Mouse (Mus musculus): ENCODE measurements at regions not wholly inside any gene's neighbourhood (a gene's known extent, or its start where the extent isn't known, plus 50 kb on each side); places are given as distances from the start of the nearest gene placed in this dataset.

DNA sequence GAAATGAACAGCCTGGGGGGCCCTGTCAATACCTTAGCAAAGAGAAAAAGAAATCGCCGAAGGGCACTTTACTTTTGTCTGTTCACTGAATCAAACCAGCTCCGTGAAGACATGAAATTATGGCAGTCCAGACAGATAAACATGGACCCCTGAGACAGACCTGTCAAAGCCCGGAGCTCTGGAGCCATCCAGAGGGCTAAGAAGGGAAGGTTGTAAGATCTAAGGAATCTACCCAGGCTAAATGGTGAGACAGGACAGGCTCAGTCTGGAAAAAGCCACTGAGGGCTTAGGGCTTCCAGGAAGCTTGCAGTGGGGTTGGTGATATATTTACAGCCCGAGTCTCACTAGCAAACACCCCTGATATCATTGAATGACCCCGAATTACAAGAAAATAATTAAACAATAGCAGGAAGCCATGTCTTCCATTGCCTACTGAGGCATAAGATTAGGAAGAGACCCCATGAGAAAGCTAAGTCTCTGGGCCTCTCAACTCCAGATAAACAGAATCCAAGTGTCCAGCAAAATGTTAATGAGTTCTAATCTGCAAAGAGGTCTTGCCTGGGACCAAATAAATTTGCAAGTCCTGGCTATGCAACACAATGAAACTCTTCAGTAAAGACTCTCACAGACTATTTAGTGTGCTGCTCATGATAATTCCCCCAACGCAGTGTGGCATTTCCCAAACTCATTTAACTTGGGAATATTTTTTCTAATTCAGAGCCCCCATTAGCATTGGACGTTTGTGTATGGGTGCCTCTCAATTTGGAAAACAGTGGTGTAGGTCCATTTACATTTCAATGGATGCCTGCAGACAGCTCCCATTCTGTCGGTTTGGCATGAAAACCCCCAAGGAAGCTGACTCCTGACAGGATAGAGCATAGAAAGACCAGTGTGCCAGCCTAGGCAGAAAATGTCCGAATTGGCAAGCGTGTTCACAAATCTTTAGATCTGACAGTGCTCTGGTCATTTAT, 89.8 kb downstream of the Pabpc6 start:
- no peaks in the 10 kb centered on the region for H3K9me3 ChIP-seq (replicated peaks; ENCODE audit: control insufficient read depth, low read length)
- no peak overlapping the region; the same call in 1 of the 2 replicates for H3K27ac ChIP-seq (ENCODE audit: low read depth, low read length)
- 10% methylated on average over 11 of the region's 11 CpGs for WGBS
- DNase-seq (ENCODE audit: low spot score) (peak; percentile 93), ATAC-seq (peak; percentile 93)
- no peaks in the 10 kb centered on the region for H3K36me3 ChIP-seq (ENCODE audit: control insufficient read depth, insufficient read depth, low read length)
- H3K4me3 ChIP-seq (ENCODE audit: low read depth, low read length), result no peak overlapping the region
- H3K4me1 ChIP-seq (ENCODE audit: control insufficient read depth, insufficient read depth, low read length), result peaks cover 14% of the 10 kb centered on the region; the same call in 1 of the 2 replicates
- H3K27me3 ChIP-seq (replicated peaks; ENCODE audit: control insufficient read depth, insufficient read depth, low read length), result no peaks in the 10 kb centered on the region
- H3K4me2 ChIP-seq (ENCODE audit: low read length), result no peak overlapping the region
- H3K9ac ChIP-seq (ENCODE audit: low read length), result no peak overlapping the region

DNA sequence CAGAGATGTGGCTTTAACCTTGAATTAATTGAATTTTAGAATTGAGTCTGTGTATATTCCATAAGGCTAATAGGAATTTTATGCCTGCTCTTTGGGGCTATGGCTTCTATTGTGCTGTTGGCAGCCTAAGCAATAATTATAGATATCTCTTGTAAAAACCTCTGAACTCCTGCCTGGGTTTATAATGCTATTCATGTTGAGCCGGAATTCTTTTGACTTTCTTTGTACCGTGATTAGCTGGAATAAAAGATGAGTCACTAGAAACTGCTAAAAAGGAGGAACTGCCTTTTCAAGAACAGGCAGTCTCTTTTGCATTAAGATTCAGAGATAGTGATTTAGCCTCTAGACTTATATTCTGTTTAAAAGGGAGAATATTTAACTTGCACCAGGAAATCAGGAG, 71.4 kb downstream of the Pabpc6 start:
- no peak overlapping the region for H3K4me3 ChIP-seq (ENCODE audit: low read depth, low read length)
- WGBS, result 31% methylated on average over 2 of the region's 2 CpGs
- H3K4me1 ChIP-seq (ENCODE audit: control insufficient read depth, insufficient read depth, low read length), result no peaks in the 10 kb centered on the region
- H3K36me3 ChIP-seq (ENCODE audit: control insufficient read depth, insufficient read depth, low read length), result no peaks in the 10 kb centered on the region
- ATAC-seq, result no peak
- no peak overlapping the region for H3K9ac ChIP-seq (ENCODE audit: low read length)
- H3K27ac ChIP-seq (ENCODE audit: low read depth, low read length), result no peak overlapping the region
- no peaks in the 10 kb centered on the region for H3K27me3 ChIP-seq (replicated peaks; ENCODE audit: control insufficient read depth, insufficient read depth, low read length)
- no peak overlapping the region for H3K4me2 ChIP-seq (ENCODE audit: low read length)
- peak; percentile 36 for DNase-seq (ENCODE audit: low spot score)
- H3K9me3 ChIP-seq (replicated peaks; ENCODE audit: control insufficient read depth, low read length), result no peaks in the 10 kb centered on the region

DNA sequence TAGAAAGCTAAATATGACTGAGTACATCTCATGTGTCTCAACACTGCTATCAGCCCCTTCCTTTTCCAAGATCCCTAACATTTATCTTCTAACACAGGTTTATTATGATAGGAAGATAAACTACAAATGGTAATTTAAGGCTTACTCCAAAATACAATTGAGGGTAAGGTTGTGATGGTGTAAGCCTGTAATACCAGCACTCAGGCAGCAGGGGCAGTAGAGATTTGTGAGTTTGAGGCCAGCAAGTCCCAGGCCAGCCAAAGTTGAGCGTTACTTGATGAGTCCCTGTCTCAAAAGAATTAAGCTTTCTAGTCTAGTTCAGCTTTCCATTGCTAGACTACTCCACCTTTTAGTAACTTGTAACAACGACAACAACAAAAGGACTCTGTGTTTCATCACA, 69.1 kb downstream of the Pabpc6 start:
- H3K27ac ChIP-seq (ENCODE audit: low read depth, low read length), result no peak overlapping the region
- WGBS, result 80% methylated on average over 2 of the region's 2 CpGs
- H3K4me3 ChIP-seq (ENCODE audit: low read depth, low read length), result no peak overlapping the region
- DNase-seq (ENCODE audit: low spot score) (no peak), ATAC-seq (no peak)
- no peak overlapping the region for H3K4me2 ChIP-seq (ENCODE audit: low read length)
- H3K4me1 ChIP-seq (ENCODE audit: control insufficient read depth, insufficient read depth, low read length), result no peaks in the 10 kb centered on the region
- no peaks in the 10 kb centered on the region for H3K27me3 ChIP-seq (replicated peaks; ENCODE audit: control insufficient read depth, insufficient read depth, low read length)
- no peaks in the 10 kb centered on the region for H3K36me3 ChIP-seq (ENCODE audit: control insufficient read depth, insufficient read depth, low read length)
- H3K9me3 ChIP-seq (replicated peaks; ENCODE audit: control insufficient read depth, low read length), result no peaks in the 10 kb centered on the region
- H3K9ac ChIP-seq (ENCODE audit: low read length), result no peak overlapping the region
